Mouse (Mus musculus) bone marrow macrophage, adult 2 months (primary cell): Measurements from ENCODE around the gene Ap2m1. TPM values are rescaled to one million over a fixed set of nuclear protein-coding genes. Genes with fewer than 3 reads are reported as not detected.
A peak's percentile ranks its signal among the peaks of the same experiment; 100 is the strongest.

Experiments
- H3K27ac ChIP-seq: 2 replicates; pipeline ENCODE4 v1.5.1; 2012; ENCODE audit warnings: low read depth, low read length; ENCODE audit not compliant: insufficient read depth
- H3K4me1 ChIP-seq: 2 replicates; pipeline ENCODE4 v1.6.1; 2012; ENCODE audit warnings: low read length; ENCODE audit not compliant: control insufficient read depth, insufficient read depth
- H3K4me3 ChIP-seq: 2 replicates; pipeline ENCODE4 v1.5.1; 2012; ENCODE audit warnings: mild to moderate bottlenecking, low read length, moderate library complexity; ENCODE audit not compliant: insufficient read depth
- CTCF ChIP-seq: IDR thresholded peaks from 2 replicates; pipeline ENCODE4 v1.5.1; 2012; ENCODE audit warnings: low read depth, mild to moderate bottlenecking, low read length, moderate library complexity
- POLR2A ChIP-seq: IDR thresholded peaks from 2 replicates; pipeline ENCODE4 v1.6.1; 2012; ENCODE audit warnings: mild to moderate bottlenecking, low read depth, low read length, borderline replicate concordance
- polyA plus RNA-seq: library from polyadenylated mRNA; stranded (reverse); fragments of >200 nt; gene quantifications from 2 replicates; pipeline ENCODE4 v1.2.4, GENCODE M21; 2012; ENCODE audit not compliant: missing spikeins, insufficient read depth, insufficient read length

Gene Ap2m1
- polyA plus RNA-seq, 1 experiment: 391 TPM

- H3K27ac ChIP-seq: no peak overlapping the region
These were observed 5.9 kb upstream of the Ap2m1 start for GRCm38 (mm10) chr16:20529375-20529774.

GRCm38 (mm10) chr16:20530941-20531340, 4.3 kb upstream of the Ap2m1 start:
- H3K27ac ChIP-seq: no peak overlapping the region
- TF ChIP-seq POLR2A: no peak
- TF ChIP-seq CTCF: no peak

More at GRCm38 (mm10) chr16:20529375-20529774, 5.9 kb upstream of the Ap2m1 start:
- Histone ChIP-seq H3K4me1 (0 out of 2 replicates have a peak, but pooled peaks cover 2% of the 10 kb centered on the region), H3K4me3 (no peak overlapping the region)
- TF ChIP-seq POLR2A (no peak), CTCF (no peak)

GRCm38 (mm10) chr16:20534617-20535295, 522 bp upstream of the Ap2m1 start:
- peaks cover 22% of the 10 kb centered on the region for H3K4me1 ChIP-seq
- H3K27ac ChIP-seq: no peak overlapping the region
- no peak overlapping the region for H3K4me3 ChIP-seq
- no peak for TF ChIP-seq POLR2A
- no peak for TF ChIP-seq CTCF

More at GRCm38 (mm10) chr16:20530941-20531340, 4.3 kb upstream of the Ap2m1 start:
- Histone ChIP-seq H3K4me3 (no peak overlapping the region), H3K4me1 (peaks cover 4% of the 10 kb centered on the region; the same call in 1 of the 2 replicates)

GRCm38 (mm10) chr16:20536081-20536665, 895 bp downstream of the Ap2m1 start:
- H3K4me1 ChIP-seq: peaks cover 36% of the 10 kb centered on the region
- no peak for TF ChIP-seq CTCF
- no peak for TF ChIP-seq POLR2A
- H3K27ac ChIP-seq: peak overlapping the region; percentile 96

GRCm38 (mm10) chr16:20537071-20537471, 1.8 kb downstream of the Ap2m1 start:
- H3K4me3 ChIP-seq: peak overlapping the region; percentile 74
- TF ChIP-seq POLR2A (no peak), CTCF (no peak)
- H3K27ac ChIP-seq: peak overlapping the region; percentile 96
- peaks cover 38% of the 10 kb centered on the region for H3K4me1 ChIP-seq

More at GRCm38 (mm10) chr16:20536081-20536665, 895 bp downstream of the Ap2m1 start:
- peak overlapping the region; percentile 74 for H3K4me3 ChIP-seq

- no peak for TF ChIP-seq CTCF
- TF ChIP-seq POLR2A: no peak
- Histone ChIP-seq H3K27ac (peak overlapping the region; percentile 96), H3K4me3 (peak overlapping the region; percentile 74), H3K4me1 (peaks cover 38% of the 10 kb centered on the region)
These were observed 2.5 kb downstream of the Ap2m1 start for GRCm38 (mm10) chr16:20537601-20538320.

GRCm38 (mm10) chr16:20539649-20540048, 4.4 kb downstream of the Ap2m1 start:
- TF ChIP-seq POLR2A (no peak), CTCF (no peak)
- peaks cover 35% of the 10 kb centered on the region for H3K4me1 ChIP-seq
- H3K4me3 ChIP-seq: no peak overlapping the region; the same call in 1 of the 2 replicates
- peak overlapping the region; percentile 94 for H3K27ac ChIP-seq

GRCm38 (mm10) chr16:20540438-20540837, 5.2 kb downstream of the Ap2m1 start:
- peak overlapping the region; percentile 4 for H3K4me3 ChIP-seq
- no peak for TF ChIP-seq CTCF
- TF ChIP-seq POLR2A: no peak
- H3K27ac ChIP-seq: peak overlapping the region; percentile 94
- peaks cover 35% of the 10 kb centered on the region for H3K4me1 ChIP-seq

GRCm38 (mm10) chr16:20545696-20546095, 10.4 kb downstream of the Ap2m1 start:
- TF ChIP-seq CTCF (no peak), POLR2A (no peak)
- H3K4me1 ChIP-seq: peaks cover 13% of the 10 kb centered on the region
- no peak overlapping the region for H3K4me3 ChIP-seq
- H3K27ac ChIP-seq: no peak overlapping the region

- peak overlapping the region; percentile 80 for H3K4me3 ChIP-seq
- H3K27ac ChIP-seq: no peak overlapping the region
- TF ChIP-seq CTCF (no peak), POLR2A (no peak)
- peaks cover 6% of the 10 kb centered on the region for H3K4me1 ChIP-seq
These were observed 12.1 kb downstream of the Ap2m1 start for GRCm38 (mm10) chr16:20547423-20547822.
